19 mouse cellular contexts compared by ENCODE assay signal in genomic region chr6:114842131-114842530, GRCm38 (mm10).
A peak's percentile ranks its signal among the peaks of the same experiment; 100 is the strongest.
DNase-seq lines count a peak whose midpoint lies in the region; ATAC-seq and TF ChIP-seq lines count a peak whose summit lies in the region.
"Had no signal": no experiment of that assay in that cellular context is flagged by ENCODE, and none has a peak within 500 bp of the region (broad histone marks: within the 10 kb centered on the region; RNA-seq: fewer than 3 reads in every experiment).

No protein-coding gene starts in this region.

- H3K27ac ChIP-seq in hindbrain, embryonic 10.5 days = peak overlapping the region; percentile 30; the same call in 1 of the 2 replicates
- no peak overlapping the region for H3K27ac ChIP-seq in hindbrain, embryonic 11.5 days (ENCODE audit: low read depth, low read length)
- peak overlapping the region; percentile 62 for H3K27ac ChIP-seq in hindbrain, embryonic 13.5 days
- peak overlapping the region; percentile 69 for H3K27ac ChIP-seq in neural tube, embryonic 13.5 days (replicated peaks)
- no peak overlapping the region for H3K27ac ChIP-seq in midbrain, embryonic 16.5 days (ENCODE audit: low read length)
- H3K27ac ChIP-seq: heart, adult 2 months; intestine, embryonic 15.5 days; kidney, postnatal 0 days; layer of hippocampus, adult 2 months; macrophage had no signal

- TF ChIP-seq CTCF in brain, embryonic 14.5 days (IDR thresholded peaks at IDR 0.05; ENCODE audit: borderline replicate concordance, extremely low read depth, insufficient read depth, insufficient read length) = no peak

- H3K4me1 ChIP-seq in hindbrain, embryonic 10.5 days (replicated peaks) = peaks cover 56% of the 10 kb centered on the region
- H3K4me1 ChIP-seq in hindbrain, embryonic 11.5 days (replicated peaks; ENCODE audit: control insufficient read depth, insufficient read depth, low read length) = peaks cover 8% of the 10 kb centered on the region; the same call in 1 of the 2 replicates
- peaks cover 40% of the 10 kb centered on the region for H3K4me1 ChIP-seq in hindbrain, embryonic 13.5 days (replicated peaks)
- H3K4me1 ChIP-seq in neural tube, embryonic 13.5 days (replicated peaks) = peaks cover 41% of the 10 kb centered on the region
- H3K4me1 ChIP-seq in midbrain, embryonic 16.5 days (ENCODE audit: control insufficient read depth, insufficient read depth, low read length) = peaks cover 6% of the 10 kb centered on the region; the same call in 1 of the 2 replicates

- 0 out of 2 replicates have a peak, but pooled peaks cover 3% of the 10 kb centered on the region for H3K9me3 ChIP-seq in hindbrain, embryonic 10.5 days
- H3K9me3 ChIP-seq in hindbrain, embryonic 11.5 days (ENCODE audit: control insufficient read depth, low read length) = no peaks in the 10 kb centered on the region
- no peaks in the 10 kb centered on the region for H3K9me3 ChIP-seq in hindbrain, embryonic 13.5 days
- 0 out of 2 replicates have a peak, but pooled peaks cover 5% of the 10 kb centered on the region for H3K9me3 ChIP-seq in neural tube, embryonic 13.5 days
- 0 out of 2 replicates have a peak, but pooled peaks cover 2% of the 10 kb centered on the region for H3K9me3 ChIP-seq in midbrain, embryonic 16.5 days (replicated peaks; ENCODE audit: control insufficient read depth, low read length, poor library complexity, severe bottlenecking)
- H3K9me3 ChIP-seq: intestine, embryonic 15.5 days had no signal

- no peak overlapping the region for H3K4me3 ChIP-seq in hindbrain, embryonic 10.5 days
- H3K4me3 ChIP-seq in hindbrain, embryonic 11.5 days (ENCODE audit: low read depth, low read length) = no peak overlapping the region
- no peak overlapping the region for H3K4me3 ChIP-seq in hindbrain, embryonic 13.5 days
- H3K4me3 ChIP-seq in neural tube, embryonic 13.5 days = no peak overlapping the region
- no peak overlapping the region for H3K4me3 ChIP-seq in midbrain, embryonic 16.5 days (ENCODE audit: low read depth, low read length)
- H3K4me3 ChIP-seq: heart, adult 2 months; intestine, embryonic 15.5 days; layer of hippocampus, adult 2 months had no signal

- H3K4me2 ChIP-seq in hindbrain, embryonic 11.5 days (replicated peaks; ENCODE audit: low read depth, low read length) = no peak overlapping the region
- H3K4me2 ChIP-seq in hindbrain, embryonic 13.5 days = no peak overlapping the region
- no peak overlapping the region for H3K4me2 ChIP-seq in neural tube, embryonic 13.5 days
- H3K4me2 ChIP-seq in midbrain, embryonic 16.5 days (ENCODE audit: low read length) = no peak overlapping the region
- H3K4me2 ChIP-seq: intestine, embryonic 15.5 days; lung, embryonic 14.5 days had no signal

- no peaks in the 10 kb centered on the region for H3K36me3 ChIP-seq in hindbrain, embryonic 10.5 days
- H3K36me3 ChIP-seq in hindbrain, embryonic 11.5 days (ENCODE audit: control insufficient read depth, insufficient read depth, low read length) = no peaks in the 10 kb centered on the region
- H3K36me3 ChIP-seq in hindbrain, embryonic 13.5 days = no peaks in the 10 kb centered on the region
- no peaks in the 10 kb centered on the region for H3K36me3 ChIP-seq in neural tube, embryonic 13.5 days
- no peaks in the 10 kb centered on the region for H3K36me3 ChIP-seq in midbrain, embryonic 16.5 days (ENCODE audit: control insufficient read depth, insufficient read depth, low read length)
- H3K36me3 ChIP-seq: intestine, embryonic 15.5 days had no signal

- TF ChIP-seq POLR2A in brain, embryonic 14.5 days (IDR thresholded peaks at IDR 0.05; ENCODE audit: borderline replicate concordance, extremely low read depth, insufficient read depth, insufficient read length, poor library complexity, severe bottlenecking) = no peak

- WGBS in hindbrain, embryonic 10.5 days = 73% methylated on average over 3 of the region's 3 CpGs
- 63% methylated on average over 3 of the region's 3 CpGs for WGBS in hindbrain, embryonic 11.5 days
- 61% methylated on average over 3 of the region's 3 CpGs for WGBS in hindbrain, embryonic 13.5 days
- WGBS in neural tube, embryonic 13.5 days = 7% methylated on average over 3 of the region's 3 CpGs
- WGBS in midbrain, embryonic 16.5 days = 64% methylated on average over 3 of the region's 3 CpGs

- no peak overlapping the region for H3K9ac ChIP-seq in hindbrain, embryonic 11.5 days (ENCODE audit: low read depth, low read length)
- H3K9ac ChIP-seq in hindbrain, embryonic 13.5 days = no peak overlapping the region; the same call in 1 of the 2 replicates
- no peak overlapping the region for H3K9ac ChIP-seq in neural tube, embryonic 13.5 days
- no peak overlapping the region for H3K9ac ChIP-seq in midbrain, embryonic 16.5 days (ENCODE audit: low read depth, low read length)
- H3K9ac ChIP-seq: forebrain, postnatal 0 days; intestine, embryonic 15.5 days; lung, embryonic 14.5 days had no signal

- no peak for ATAC-seq in hindbrain, embryonic 11.5 days (ENCODE audit: low FRiP score)
- ATAC-seq in hindbrain, embryonic 13.5 days (ENCODE audit: low FRiP score) = no peak
- no peak for ATAC-seq in neural tube, embryonic 13.5 days (ENCODE audit: low read depth)
- ATAC-seq in midbrain, embryonic 16.5 days = no peak
- ATAC-seq: forebrain, postnatal 0 days; intestine, embryonic 15.5 days had no signal

- no peaks in the 10 kb centered on the region for H3K27me3 ChIP-seq in hindbrain, embryonic 10.5 days (ENCODE audit: insufficient read depth, poor library complexity, severe bottlenecking)
- no peaks in the 10 kb centered on the region for H3K27me3 ChIP-seq in hindbrain, embryonic 11.5 days (ENCODE audit: control insufficient read depth, insufficient read depth, low read length)
- H3K27me3 ChIP-seq in hindbrain, embryonic 13.5 days = no peaks in the 10 kb centered on the region
- no peaks in the 10 kb centered on the region for H3K27me3 ChIP-seq in neural tube, embryonic 13.5 days
- H3K27me3 ChIP-seq in midbrain, embryonic 16.5 days (ENCODE audit: control insufficient read depth, insufficient read depth, low read depth, low read length) = no peaks in the 10 kb centered on the region
- H3K27me3 ChIP-seq: intestine, embryonic 15.5 days had no signal

- no peak for DNase-seq in hindbrain, embryonic 10.5 days (ENCODE audit: low spot score)
- no peak for DNase-seq in hindbrain, embryonic 11.5 days (ENCODE audit: low spot score)
- peak; percentile 29 for DNase-seq in brain, embryonic 14.5 days (ENCODE audit: low read depth)
- DNase-seq in spleen, postnatal 4 days (ENCODE audit: low spot score in 2 of 2) = no peak
- no peak for DNase-seq in yolk sac, embryonic 10.5 days (ENCODE audit: low spot score)
- DNase-seq: adrenal gland, adult 2 months; cerebellum, postnatal 10 days; forebrain, postnatal 0 days; heart, adult 2 months; heart, postnatal 14 days; lung, embryonic 14.5 days; right cerebral cortex, adult 18-20 months had no signal

Comparison
In these comparisons a context has a peak if more than half of its experiments do, and no peak if none do; other contexts are left out.
1. H3K27ac ChIP-seq: peak in hindbrain, embryonic 10.5 days (single experiment), hindbrain, embryonic 13.5 days (single experiment) and neural tube, embryonic 13.5 days (single experiment); none in hindbrain, embryonic 11.5 days (single experiment) and midbrain, embryonic 16.5 days (single experiment).